Mouse (Mus musculus): ENCODE measurements around the gene Tnni3k. TPM values are rescaled to one million over a fixed set of nuclear protein-coding genes. Genes with fewer than 3 reads are reported as not detected.
A peak's percentile ranks its signal among the peaks of the same experiment; 100 is the strongest.
"Not testable (repeated sequence)": the region's sequence is repeated elsewhere in the genome, so short reads cannot be mapped to it uniquely, and the experiment has no call there.

Gene Tnni3k
- polyA plus RNA-seq, 1 experiment from 2014 or later = not detected

DNA sequence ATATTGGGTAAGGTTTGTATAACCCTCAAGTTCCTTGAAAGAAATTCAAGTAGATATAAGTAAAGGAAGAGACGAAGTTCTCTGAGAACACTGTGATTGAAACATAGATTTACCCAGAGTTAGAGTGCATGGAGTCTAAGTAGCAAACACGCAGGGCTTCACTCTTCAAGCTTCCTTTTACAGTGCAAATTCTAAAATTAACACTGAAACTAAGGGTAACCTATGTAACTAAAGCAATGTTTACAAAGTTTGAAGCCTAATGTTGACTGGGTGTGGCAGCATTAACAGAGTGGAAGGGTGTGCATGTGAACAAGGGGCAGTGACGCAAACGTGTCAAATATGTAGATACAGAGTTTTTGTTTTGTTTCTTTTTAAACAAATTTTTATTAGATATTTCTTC is 186.4 kb downstream of the Tnni3k start:
- no peak overlapping the region for H3K4me3 ChIP-seq (replicated peaks)
- no peaks in the 10 kb centered on the region for H3K9me3 ChIP-seq
- no peaks in the 10 kb centered on the region for H3K36me3 ChIP-seq
- no peak overlapping the region for H3K9ac ChIP-seq
- no peaks in the 10 kb centered on the region for H3K4me1 ChIP-seq
- H3K27ac ChIP-seq = no peak overlapping the region
- no peaks in the 10 kb centered on the region for H3K27me3 ChIP-seq (replicated peaks)
- 0 out of 2 replicates have a peak, but pooled peaks have one; percentile 43 for ATAC-seq (ENCODE audit: insufficient read depth, low FRiP score, low read depth)
- no peak overlapping the region for H3K4me2 ChIP-seq
- WGBS = 75% methylated on average over 4 of the region's 4 CpGs

- Histone ChIP-seq H3K9ac (no peak overlapping the region), H3K9me3 (no peaks in the 10 kb centered on the region), H3K4me3 (replicated peaks) (no peak overlapping the region), H3K4me2 (no peak overlapping the region), H3K27ac (no peak overlapping the region), H3K4me1 (no peaks in the 10 kb centered on the region), H3K36me3 (no peaks in the 10 kb centered on the region), H3K27me3 (replicated peaks) (no peaks in the 10 kb centered on the region)
- ATAC-seq (ENCODE audit: insufficient read depth, low FRiP score, low read depth) = no peak
- WGBS = 76% methylated on average over 6 of the region's 6 CpGs
Observed at GRCm38 (mm10) chr3:154861921-154862320, 193.3 kb downstream of the Tnni3k start.

DNA sequence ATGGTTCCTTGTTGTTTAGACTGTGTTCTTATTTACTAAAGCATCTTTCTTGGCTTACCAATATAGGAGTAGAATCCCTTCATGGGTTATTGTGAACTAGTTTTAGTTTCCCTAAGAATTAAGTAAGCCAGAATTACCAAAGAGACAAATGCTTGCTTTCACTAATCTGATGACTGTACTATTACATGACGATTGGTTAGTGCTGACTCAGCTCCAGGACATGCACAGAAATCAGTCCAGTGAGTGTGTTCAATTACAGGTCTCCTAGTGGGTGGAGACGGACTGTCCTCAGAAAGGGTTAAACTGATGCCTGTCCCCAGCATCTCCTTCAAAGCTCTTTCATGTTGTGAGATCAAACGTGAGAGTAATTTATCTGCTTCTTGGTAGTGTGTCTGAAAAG is 195.5 kb downstream of the Tnni3k start:
- H3K4me1 ChIP-seq = no peaks in the 10 kb centered on the region
- WGBS = 57% methylated on average over 3 of the region's 3 CpGs
- no peaks in the 10 kb centered on the region for H3K27me3 ChIP-seq (replicated peaks)
- H3K4me3 ChIP-seq (replicated peaks) = no peak overlapping the region
- no peaks in the 10 kb centered on the region for H3K36me3 ChIP-seq
- H3K9ac ChIP-seq = no peak overlapping the region
- no peak overlapping the region for H3K4me2 ChIP-seq
- ATAC-seq (ENCODE audit: insufficient read depth, low FRiP score, low read depth) = no peak
- no peak overlapping the region for H3K27ac ChIP-seq
- H3K9me3 ChIP-seq = no peaks in the 10 kb centered on the region

DNA sequence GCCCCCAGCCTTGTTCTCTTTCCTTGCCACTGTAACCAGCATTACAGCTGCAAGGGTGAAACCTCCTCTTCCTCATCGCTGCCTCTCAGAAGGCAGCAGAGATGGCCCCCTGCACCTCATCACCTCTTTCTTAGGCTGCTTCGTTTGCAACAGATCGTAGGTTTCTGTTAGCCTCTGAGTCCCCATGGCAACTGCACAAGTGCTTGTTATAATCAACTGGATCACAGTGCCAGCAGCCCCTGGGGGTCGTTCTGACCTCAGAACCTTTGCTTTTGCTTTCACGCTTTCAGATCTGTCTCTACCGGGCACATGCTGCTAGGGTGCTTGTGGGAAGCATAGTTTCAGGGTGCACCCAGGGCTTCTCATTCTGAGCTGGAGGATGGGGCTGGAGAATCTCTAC is 201.9 kb downstream of the Tnni3k start:
- Histone ChIP-seq H3K4me2 (no peak overlapping the region), H3K4me1 (no peaks in the 10 kb centered on the region), H3K27ac (no peak overlapping the region), H3K9ac (no peak overlapping the region), H3K27me3 (replicated peaks) (no peaks in the 10 kb centered on the region), H3K4me3 (replicated peaks) (no peak overlapping the region), H3K36me3 (no peaks in the 10 kb centered on the region), H3K9me3 (no peaks in the 10 kb centered on the region)
- ATAC-seq (ENCODE audit: insufficient read depth, low FRiP score, low read depth) = no peak
- 43% methylated on average over 6 of the region's 6 CpGs for WGBS

DNA sequence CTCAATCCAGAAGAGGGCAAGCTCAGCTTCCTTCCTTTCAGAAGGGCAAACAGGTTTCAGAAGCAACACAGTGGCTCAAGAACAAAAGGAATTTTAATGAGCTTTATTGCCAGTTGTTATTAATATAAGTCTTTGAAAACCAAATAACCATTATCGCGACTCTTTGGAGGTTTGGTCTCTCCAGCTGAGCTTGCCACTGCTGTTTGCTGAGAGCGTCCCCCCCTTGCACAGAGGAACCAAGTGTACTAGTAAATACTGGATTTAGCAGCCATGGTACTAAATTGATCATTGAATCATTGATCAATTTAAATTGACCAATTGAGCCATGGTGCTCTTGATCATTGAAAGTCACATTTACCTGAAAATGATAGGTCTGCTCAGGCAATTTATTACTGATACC is 202.9 kb downstream of the Tnni3k start:
- H3K4me2 ChIP-seq = no peak overlapping the region
- H3K36me3 ChIP-seq = no peaks in the 10 kb centered on the region
- 69% methylated on average over 3 of the region's 3 CpGs for WGBS
- no peaks in the 10 kb centered on the region for H3K4me1 ChIP-seq
- ATAC-seq (ENCODE audit: insufficient read depth, low FRiP score, low read depth) = no peak
- no peaks in the 10 kb centered on the region for H3K9me3 ChIP-seq
- no peaks in the 10 kb centered on the region for H3K27me3 ChIP-seq (replicated peaks)
- H3K27ac ChIP-seq = no peak overlapping the region
- H3K4me3 ChIP-seq (replicated peaks) = no peak overlapping the region
- no peak overlapping the region for H3K9ac ChIP-seq

DNA sequence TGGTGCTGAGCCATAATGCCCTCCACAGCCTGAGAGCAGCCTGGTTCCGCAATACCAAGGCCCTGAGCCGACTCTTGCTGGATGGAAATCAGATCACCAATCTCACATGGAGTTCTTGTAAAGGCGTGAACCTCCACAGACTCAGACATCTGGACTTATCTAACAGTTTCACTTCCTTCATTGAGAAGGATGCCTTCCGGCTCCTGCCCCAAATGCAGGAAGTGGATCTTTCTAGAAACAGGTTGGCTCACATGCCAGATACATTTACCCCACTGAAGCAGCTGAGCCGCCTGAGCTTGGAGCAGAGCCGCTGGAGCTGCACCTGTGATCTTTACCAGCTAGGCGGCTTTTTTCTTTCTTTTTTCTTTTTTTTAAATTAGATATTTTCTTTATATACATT is 213.0 kb downstream of the Tnni3k start:
- H3K27me3 ChIP-seq (replicated peaks) = no peaks in the 10 kb centered on the region
- H3K4me2 ChIP-seq = no peak overlapping the region
- no peak overlapping the region for H3K27ac ChIP-seq
- H3K36me3 ChIP-seq = no peaks in the 10 kb centered on the region
- WGBS = 86% methylated on average over 7 of the region's 7 CpGs
- no peaks in the 10 kb centered on the region for H3K9me3 ChIP-seq
- no peaks in the 10 kb centered on the region for H3K4me1 ChIP-seq
- no peak overlapping the region for H3K4me3 ChIP-seq (replicated peaks)
- H3K9ac ChIP-seq = no peak overlapping the region
- no peak for ATAC-seq (ENCODE audit: insufficient read depth, low FRiP score, low read depth)

DNA sequence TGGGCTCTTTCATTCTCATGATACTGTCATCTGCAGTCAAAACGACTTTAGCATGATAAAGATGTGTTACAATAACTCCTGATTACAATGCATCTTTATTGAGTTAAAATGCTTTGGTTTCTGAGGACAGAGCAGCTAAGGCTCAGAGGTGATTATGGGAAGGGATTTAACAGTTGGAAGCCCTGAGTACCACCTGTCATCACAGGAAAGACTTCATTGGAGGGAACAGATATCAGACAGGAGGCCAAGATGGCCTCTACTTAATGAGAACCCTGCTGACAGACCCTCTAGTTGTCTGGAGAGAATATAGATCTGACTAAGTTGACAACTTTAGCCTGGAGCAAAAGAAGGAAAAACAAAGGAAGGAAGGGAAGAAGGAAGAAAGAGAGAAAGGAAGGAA is 214.1 kb downstream of the Tnni3k start:
- no peaks in the 10 kb centered on the region for H3K27me3 ChIP-seq (replicated peaks)
- no peaks in the 10 kb centered on the region for H3K4me1 ChIP-seq
- no peak overlapping the region for H3K4me2 ChIP-seq
- H3K9me3 ChIP-seq = no peaks in the 10 kb centered on the region
- H3K36me3 ChIP-seq = no peaks in the 10 kb centered on the region
- H3K27ac ChIP-seq = no peak overlapping the region
- no peak overlapping the region for H3K4me3 ChIP-seq (replicated peaks)
- no peak for ATAC-seq (ENCODE audit: insufficient read depth, low FRiP score, low read depth)
- WGBS = 44% methylated on average over 1 of the region's 1 CpGs
- H3K9ac ChIP-seq = no peak overlapping the region

- Histone ChIP-seq H3K4me2 (no peak overlapping the region), H3K27ac (no peak overlapping the region), H3K9me3 (no peaks in the 10 kb centered on the region), H3K27me3 (replicated peaks) (no peaks in the 10 kb centered on the region), H3K9ac (no peak overlapping the region), H3K36me3 (no peaks in the 10 kb centered on the region), H3K4me1 (no peaks in the 10 kb centered on the region), H3K4me3 (replicated peaks) (no peak overlapping the region)
- no peak for ATAC-seq (ENCODE audit: insufficient read depth, low FRiP score, low read depth)
- 87% methylated on average over 11 of the region's 11 CpGs for WGBS
Observed at GRCm38 (mm10) chr3:154837861-154838260, 217.3 kb downstream of the Tnni3k start.

DNA sequence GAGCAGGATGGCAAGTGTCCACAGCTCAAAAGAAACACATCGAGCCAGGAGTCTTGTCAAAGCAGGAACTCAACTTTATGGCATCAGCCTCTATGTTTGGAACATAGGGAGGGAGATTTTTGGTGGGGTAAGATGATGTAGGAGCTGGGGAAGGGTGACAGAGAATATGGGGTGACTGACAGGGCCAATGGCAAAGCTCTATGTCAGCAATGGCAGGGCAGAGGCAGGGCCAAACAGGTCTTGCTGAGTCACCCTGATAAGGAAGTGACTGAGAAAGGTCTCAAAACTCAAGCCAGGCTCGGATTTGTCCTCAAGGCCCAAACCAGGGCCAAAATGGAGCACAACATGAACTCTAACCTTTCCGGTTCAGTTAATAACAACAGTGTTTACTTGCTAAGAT is 219.1 kb downstream of the Tnni3k start:
- H3K36me3 ChIP-seq = no peaks in the 10 kb centered on the region
- H3K9me3 ChIP-seq = no peaks in the 10 kb centered on the region
- no peaks in the 10 kb centered on the region for H3K27me3 ChIP-seq (replicated peaks)
- H3K9ac ChIP-seq = no peak overlapping the region
- H3K4me3 ChIP-seq (replicated peaks) = no peak overlapping the region
- H3K4me2 ChIP-seq = no peak overlapping the region
- 74% methylated on average over 3 of the region's 3 CpGs for WGBS
- H3K27ac ChIP-seq = no peak overlapping the region
- no peak for ATAC-seq (ENCODE audit: insufficient read depth, low FRiP score, low read depth)
- no peaks in the 10 kb centered on the region for H3K4me1 ChIP-seq

DNA sequence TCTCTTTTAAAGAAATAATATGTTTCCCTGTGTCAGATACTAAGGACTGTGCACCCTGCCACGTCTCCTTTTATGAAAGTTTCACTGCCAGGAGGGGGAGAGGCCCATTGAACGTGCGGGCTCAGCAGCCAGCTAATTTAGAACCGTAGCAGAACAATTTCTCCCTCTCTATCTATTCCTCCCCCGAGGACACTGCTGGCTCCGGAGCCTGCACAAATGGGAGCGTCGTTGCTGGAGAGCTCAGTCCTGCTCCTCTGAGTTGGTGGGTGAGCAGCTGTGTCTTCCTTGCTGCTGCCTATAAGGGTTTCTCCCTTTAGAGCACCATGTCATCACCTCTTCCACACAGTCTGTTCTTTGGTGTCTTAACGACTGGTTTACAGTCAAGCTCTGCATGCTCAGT is 220.8 kb downstream of the Tnni3k start:
- no peaks in the 10 kb centered on the region for H3K4me1 ChIP-seq
- no peak overlapping the region for H3K4me3 ChIP-seq (replicated peaks)
- no peak overlapping the region for H3K4me2 ChIP-seq
- no peak overlapping the region for H3K27ac ChIP-seq
- no peaks in the 10 kb centered on the region for H3K9me3 ChIP-seq
- 73% methylated on average over 9 of the region's 9 CpGs for WGBS
- no peaks in the 10 kb centered on the region for H3K27me3 ChIP-seq (replicated peaks)
- no peak overlapping the region for H3K9ac ChIP-seq
- no peaks in the 10 kb centered on the region for H3K36me3 ChIP-seq
- no peak for ATAC-seq (ENCODE audit: insufficient read depth, low FRiP score, low read depth)

DNA sequence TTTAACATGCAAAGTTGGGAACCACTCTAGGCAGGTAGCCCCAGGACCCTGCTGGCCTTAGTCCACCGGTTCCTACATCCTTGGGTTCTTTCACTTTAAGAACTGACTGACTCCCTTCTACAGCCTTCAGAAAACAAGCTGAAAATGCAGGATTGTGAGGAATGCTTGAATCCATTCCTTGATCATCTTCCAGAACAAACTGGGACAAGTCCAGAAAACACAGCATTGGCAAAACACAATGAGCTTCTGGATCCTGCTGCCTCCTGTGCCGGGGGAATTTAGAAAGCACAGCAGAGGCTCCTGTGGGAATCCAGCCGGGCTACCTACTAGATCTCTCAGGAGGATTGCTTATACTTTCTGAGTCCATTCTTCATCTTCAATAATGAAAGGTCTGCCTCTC is 229.5 kb downstream of the Tnni3k start:
- H3K4me1 ChIP-seq = no peaks in the 10 kb centered on the region
- H3K4me2 ChIP-seq = no peak overlapping the region
- ATAC-seq (ENCODE audit: insufficient read depth, low FRiP score, low read depth) = no peak
- H3K36me3 ChIP-seq = no peaks in the 10 kb centered on the region
- no peak overlapping the region for H3K27ac ChIP-seq
- no peaks in the 10 kb centered on the region for H3K9me3 ChIP-seq
- no peaks in the 10 kb centered on the region for H3K27me3 ChIP-seq (replicated peaks)
- WGBS = 79% methylated on average over 3 of the region's 3 CpGs
- no peak overlapping the region for H3K9ac ChIP-seq
- H3K4me3 ChIP-seq (replicated peaks) = no peak overlapping the region

DNA sequence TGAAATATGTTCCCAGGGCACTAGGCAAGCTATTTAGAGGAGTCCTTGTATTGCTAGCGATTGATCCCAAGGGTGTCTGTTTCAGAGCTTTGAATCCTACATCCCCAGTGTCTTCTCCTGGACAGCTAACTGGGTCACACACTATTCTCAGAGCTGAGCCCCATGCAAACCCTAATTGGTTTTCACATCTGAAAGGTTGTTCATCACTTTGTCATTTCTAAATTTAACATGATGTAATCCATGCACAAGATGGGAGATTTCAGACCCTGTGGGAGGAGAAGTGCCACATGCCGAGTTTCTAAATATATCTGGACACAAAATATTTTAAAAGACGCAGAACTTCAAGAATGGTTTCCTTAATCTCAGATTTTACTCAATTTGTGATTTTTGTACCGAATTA is 230.5 kb downstream of the Tnni3k start:
- no peak overlapping the region for H3K4me3 ChIP-seq (replicated peaks)
- H3K36me3 ChIP-seq = no peaks in the 10 kb centered on the region
- no peak overlapping the region for H3K27ac ChIP-seq
- 72% methylated on average over 4 of the region's 4 CpGs for WGBS
- no peak for ATAC-seq (ENCODE audit: insufficient read depth, low FRiP score, low read depth)
- H3K4me1 ChIP-seq = no peaks in the 10 kb centered on the region
- no peak overlapping the region for H3K9ac ChIP-seq
- no peaks in the 10 kb centered on the region for H3K27me3 ChIP-seq (replicated peaks)
- no peak overlapping the region for H3K4me2 ChIP-seq
- no peaks in the 10 kb centered on the region for H3K9me3 ChIP-seq

DNA sequence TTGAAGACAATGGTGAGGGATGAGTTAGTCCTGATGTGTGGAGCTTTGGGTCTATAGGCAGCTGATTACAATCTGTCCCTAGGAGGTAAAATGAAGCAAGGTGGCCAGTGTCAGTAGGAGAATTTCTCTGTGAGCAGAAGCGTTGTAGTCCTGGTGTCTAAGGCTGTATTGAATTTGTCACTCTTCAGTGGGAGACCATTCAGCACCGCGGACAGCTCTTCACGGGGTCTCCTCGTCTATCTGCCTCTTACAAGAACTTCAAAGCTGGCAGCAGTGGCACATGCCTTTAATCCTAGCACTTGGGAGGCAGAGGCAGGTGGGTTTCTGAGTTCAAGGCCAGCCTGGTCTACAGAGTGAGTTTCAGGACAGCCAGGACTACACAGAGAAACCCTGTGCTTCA is 235.5 kb downstream of the Tnni3k start:
- not testable (repeated sequence) for H3K9ac ChIP-seq; H3K4me2 ChIP-seq; ATAC-seq (ENCODE audit: insufficient read depth, low FRiP score, low read depth); H3K27ac ChIP-seq; H3K9me3 ChIP-seq; H3K27me3 ChIP-seq (replicated peaks); H3K36me3 ChIP-seq; H3K4me1 ChIP-seq; H3K4me3 ChIP-seq (replicated peaks)
- 7% methylated on average over 5 of the region's 5 CpGs for WGBS

Measured in stomach, embryonic 15.5 days (tissue).